Mouse (Mus musculus): ENCODE measurements around the gene Rasd1.

GRCm38 (mm10) chr11:60001231-60001980, 36.7 kb upstream of the Rasd1 start:
- TF ChIP-seq CTCF (IDR thresholded peaks at IDR 0.05; ENCODE audit: low read depth) = no peak
- no peak for TF ChIP-seq EP300 (optimal IDR thresholded peaks at IDR 0.05)

Data from stomach, postnatal 0 days (tissue).